Mouse (Mus musculus) hindbrain, postnatal 0 days (tissue): ENCODE measurements around the gene Myrip. TPM values are rescaled to one million over a fixed set of nuclear protein-coding genes. Genes with fewer than 3 reads are reported as not detected.
A peak's percentile ranks its signal among the peaks of the same experiment; 100 is the strongest.

Source experiments
- ATAC-seq: fragments of 200-750 bp; cut with Nextera tagmentation; 2 replicates; pipeline ENCODE4 v1.8.0; 2017; ENCODE audit warnings: mild to moderate bottlenecking, moderate TSS enrichment, moderate library complexity
- DNase-seq: peaks from one replicate; pipeline ENCODE4 v3.0.0-alpha.2; 2015; ENCODE audit warnings: low spot score
- H3K27ac ChIP-seq: fragments of 300-500 bp; sonication (generic); 2 replicates; pipeline ENCODE4 v1.5.1; 2014; ENCODE audit warnings: mild to moderate bottlenecking
- H3K27me3 ChIP-seq: fragments of 300-500 bp; sonication (generic); 2 replicates; pipeline ENCODE4 v1.6.1; 2014; ENCODE audit warnings: low read length, mixed read lengths; ENCODE audit not compliant: insufficient read depth
- H3K36me3 ChIP-seq: fragments of 300-500 bp; sonication (generic); 2 replicates; pipeline ENCODE4 v1.6.1; 2014; ENCODE audit warnings: low read length, mixed read lengths; ENCODE audit not compliant: insufficient read depth
- H3K4me1 ChIP-seq: fragments of 300-500 bp; sonication (generic); 2 replicates; pipeline ENCODE4 v1.6.1; 2014; ENCODE audit warnings: antibody characterized with exemption, low read length, mixed read lengths; ENCODE audit not compliant: insufficient read depth
- H3K4me2 ChIP-seq: fragments of 300-500 bp; sonication (generic); 2 replicates; pipeline ENCODE4 v1.6.1; 2014; ENCODE audit warnings: low read depth, mild to moderate bottlenecking, low read length, moderate library complexity, mixed read lengths
- H3K4me3 ChIP-seq: fragments of 300-500 bp; sonication (generic); 2 replicates; pipeline ENCODE4 v1.5.1; 2014; ENCODE audit warnings: low read length
- H3K9ac ChIP-seq: fragments of 300-500 bp; sonication (generic); replicated peaks from 2 replicates; pipeline ENCODE4 v1.6.1; 2014; ENCODE audit warnings: mild to moderate bottlenecking, low read length, moderate library complexity, mixed read lengths
- H3K9me3 ChIP-seq: fragments of 300-500 bp; sonication (generic); 2 replicates; pipeline ENCODE4 v1.6.1; 2016; ENCODE audit warnings: low read length, mixed read lengths
- CTCF ChIP-seq: IDR thresholded peaks from 2 replicates; pipeline ENCODE4 v1.5.1; 2016; ENCODE audit warnings: antibody characterized with exemption, control low read depth, low read depth
- WGBS: fragments of 180-500 bp; shearing (Covaris S2); extraction: QIAGEN DNeasy Blood & Tissue Kit; methylation state at CpG from one replicate; pipeline ENCODE4 v1.1.7; 2014; 5-methylcytosine and 5-hydroxymethylcytosine counted together
- polyA plus RNA-seq: library from polyadenylated mRNA; unstranded; fragments of >200 nt; fragmentation: Nextera tagmentation; extraction: Ambion mirVana; gene quantifications from 2 replicates; pipeline ENCODE4 v1.2.1, GENCODE M21; 2015
- total RNA-seq: library from RNA; depleted of rRNA; stranded (reverse); fragments of >200 nt; gene quantifications from 2 replicates; pipeline ENCODE4 v1.2.3, GENCODE M21; 2014

Gene Myrip
- total and polyA plus RNA-seq, 2 experiments from 2014 or later, result 7.5 to 22.8 TPM

DNA sequence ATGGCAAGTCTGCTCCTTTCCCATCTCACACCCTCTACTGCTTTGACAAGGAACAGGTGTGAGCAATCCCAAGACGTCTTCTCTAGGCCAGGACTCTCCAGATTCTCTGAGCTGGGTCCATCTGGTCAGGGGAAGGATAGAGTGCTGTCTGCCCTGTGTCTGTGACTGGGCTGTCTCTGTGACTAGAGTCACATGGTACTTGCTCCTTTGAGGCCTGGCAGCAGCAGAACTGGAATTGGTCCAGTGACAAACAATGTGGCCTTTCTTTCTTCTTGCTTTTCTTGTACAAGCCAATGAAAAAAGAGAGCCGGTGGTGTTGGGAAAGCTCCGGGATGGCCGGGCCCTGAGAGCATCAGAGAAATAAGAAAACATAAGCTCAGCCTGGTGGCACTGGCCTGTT, 47.8 kb downstream of the Myrip start:
- no peaks in the 10 kb centered on the region for H3K27me3 ChIP-seq
- 15% methylated on average over 4 of the region's 4 CpGs for WGBS
- peak; percentile 89 for ATAC-seq

DNA sequence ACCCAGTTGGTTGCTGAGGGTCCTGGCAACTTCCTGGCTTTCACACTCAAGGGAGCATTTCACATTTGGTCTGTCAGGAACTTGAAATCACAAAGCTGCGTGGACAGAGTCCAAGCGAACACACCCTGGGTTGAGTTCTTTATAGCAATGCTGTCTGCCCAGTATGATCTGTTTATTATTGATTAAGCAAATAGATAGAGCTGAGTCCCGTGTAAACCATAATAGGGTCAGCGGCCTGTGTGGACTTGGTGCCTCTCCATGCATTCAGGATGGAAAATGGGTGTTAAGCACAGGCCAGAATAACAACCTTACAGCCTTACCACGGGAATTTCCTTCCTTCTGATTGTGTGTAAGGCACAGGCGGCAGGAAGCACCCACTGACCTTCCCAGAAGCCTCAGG, 49.0 kb downstream of the Myrip start:
- H3K27ac ChIP-seq, result 0 out of 2 replicates have a peak overlapping the region, but pooled peaks have one; percentile 72
- H3K9me3 ChIP-seq, result no peaks in the 10 kb centered on the region

More for the DNA sequence above, 47.8 kb downstream of the Myrip start:
- Histone ChIP-seq H3K36me3 (no peaks in the 10 kb centered on the region), H3K4me1 (no peaks in the 10 kb centered on the region), H3K4me3 (no peak overlapping the region), H3K27ac (peak overlapping the region; percentile 72), H3K9me3 (no peaks in the 10 kb centered on the region), H3K9ac (no peak overlapping the region), H3K4me2 (no peak overlapping the region)
- no peak for TF ChIP-seq CTCF
- peak; percentile 78 for DNase-seq

DNA sequence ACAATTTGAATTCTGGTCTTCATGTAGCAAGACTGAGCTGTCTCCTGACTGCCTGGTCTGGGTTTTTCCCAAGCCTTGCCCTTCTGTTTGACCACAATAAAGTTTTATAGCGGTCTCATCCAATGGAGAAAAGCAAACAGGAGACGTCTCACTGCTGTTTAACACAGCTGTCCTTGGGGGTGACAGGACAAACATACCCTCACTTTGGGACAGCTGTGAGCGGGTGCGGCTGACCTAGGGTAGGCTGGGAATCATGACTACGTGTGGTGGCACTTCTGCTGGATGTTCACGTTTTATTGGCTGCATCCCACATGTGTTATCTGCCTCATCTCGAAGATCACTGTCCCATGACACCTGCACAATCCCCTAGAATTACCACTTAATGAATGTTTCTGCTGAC, 49.7 kb downstream of the Myrip start:
- no peak for ATAC-seq

More for the DNA sequence above, 49.0 kb downstream of the Myrip start:
- H3K4me2 ChIP-seq, result no peak overlapping the region
- DNase-seq (peak; percentile 12), ATAC-seq (no peak)
- no peak overlapping the region for H3K9ac ChIP-seq
- H3K4me1 ChIP-seq, result no peaks in the 10 kb centered on the region
- no peak for TF ChIP-seq CTCF
- H3K36me3 ChIP-seq, result no peaks in the 10 kb centered on the region
- no peak overlapping the region for H3K4me3 ChIP-seq
- no peaks in the 10 kb centered on the region for H3K27me3 ChIP-seq
- WGBS, result 61% methylated on average over 6 of the region's 6 CpGs

DNA sequence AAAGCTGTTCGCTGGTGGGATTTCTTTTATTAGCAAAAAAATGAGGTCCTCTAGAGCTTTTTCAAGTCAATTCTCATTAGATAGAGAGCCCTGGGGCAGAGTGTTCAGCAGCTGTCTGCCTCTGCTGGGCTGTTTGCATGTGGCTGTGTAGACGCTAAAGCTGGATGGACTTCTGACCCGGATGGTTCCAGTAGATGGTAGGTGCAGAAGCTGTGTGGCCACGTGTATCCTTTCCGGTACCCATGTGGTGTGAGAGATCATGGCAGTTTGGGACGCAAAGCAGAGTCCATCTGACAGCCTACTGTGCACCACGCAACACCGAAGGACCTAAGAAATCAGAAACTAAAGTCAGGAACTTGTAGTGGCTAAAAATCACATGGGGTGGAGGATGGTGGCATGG, 50.2 kb downstream of the Myrip start:
- Histone ChIP-seq H3K36me3 (no peaks in the 10 kb centered on the region), H3K9ac (no peak overlapping the region), H3K4me3 (no peak overlapping the region), H3K9me3 (no peaks in the 10 kb centered on the region), H3K4me1 (no peaks in the 10 kb centered on the region), H3K4me2 (no peak overlapping the region), H3K27me3 (no peaks in the 10 kb centered on the region), H3K27ac (no peak overlapping the region)
- ATAC-seq (no peak), DNase-seq (no peak)
- no peak for TF ChIP-seq CTCF
- WGBS, result 86% methylated on average over 8 of the region's 8 CpGs

More for the DNA sequence above, 49.7 kb downstream of the Myrip start:
- 73% methylated on average over 7 of the region's 7 CpGs for WGBS
- Histone ChIP-seq H3K4me3 (no peak overlapping the region), H3K4me2 (no peak overlapping the region), H3K36me3 (no peaks in the 10 kb centered on the region), H3K9me3 (no peaks in the 10 kb centered on the region), H3K27me3 (no peaks in the 10 kb centered on the region), H3K27ac (no peak overlapping the region), H3K9ac (no peak overlapping the region), H3K4me1 (no peaks in the 10 kb centered on the region)
- no peak for TF ChIP-seq CTCF
- no peak for DNase-seq

DNA sequence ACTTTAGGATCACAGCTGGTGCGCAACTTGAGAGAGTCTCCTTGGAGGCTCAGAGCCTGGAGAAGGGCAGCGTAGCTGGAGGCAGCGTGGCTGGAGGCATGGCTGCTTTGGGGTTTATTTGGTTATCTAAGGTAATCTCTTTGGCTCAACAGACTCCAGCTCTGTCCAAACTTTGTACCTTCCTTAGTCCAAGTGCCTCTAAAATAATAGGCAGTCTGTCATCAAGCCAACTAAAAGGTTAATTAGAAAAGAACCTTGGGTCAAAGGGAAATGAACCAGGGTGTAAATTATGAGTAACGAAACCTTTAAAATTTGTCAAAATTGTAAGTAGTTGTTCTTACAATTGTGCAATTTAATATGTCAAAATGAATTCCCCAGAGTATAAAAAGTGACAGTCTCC, 51.7 kb downstream of the Myrip start:
- TF ChIP-seq CTCF, result no peak
- no peaks in the 10 kb centered on the region; the same call in 1 of the 2 replicates for H3K36me3 ChIP-seq
- no peaks in the 10 kb centered on the region for H3K9me3 ChIP-seq
- no peaks in the 10 kb centered on the region for H3K27me3 ChIP-seq
- no peak overlapping the region for H3K4me2 ChIP-seq
- no peak for DNase-seq
- ATAC-seq, result no peak
- WGBS, result 92% methylated on average over 4 of the region's 4 CpGs
- no peak overlapping the region for H3K4me3 ChIP-seq
- H3K9ac ChIP-seq, result no peak overlapping the region
- H3K4me1 ChIP-seq, result no peaks in the 10 kb centered on the region
- no peak overlapping the region for H3K27ac ChIP-seq

DNA sequence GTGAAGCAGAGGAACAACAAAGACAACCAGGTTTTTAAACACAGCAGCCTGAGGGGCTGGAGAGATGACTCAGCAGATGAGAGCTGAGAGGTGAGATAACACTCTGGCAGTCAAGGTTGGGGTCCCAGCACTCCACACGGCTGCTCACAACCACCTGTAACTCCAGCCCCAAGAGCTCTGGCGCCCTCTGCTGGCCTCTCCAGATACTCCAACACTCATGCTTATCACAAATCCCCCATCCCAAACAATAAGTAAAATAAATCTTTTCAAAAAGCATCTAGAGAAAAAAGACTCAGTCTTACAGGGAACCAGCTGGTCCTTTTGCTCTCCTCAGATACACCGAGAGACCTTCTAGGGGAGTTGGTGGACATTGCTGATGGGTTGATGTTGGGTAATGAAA, 52.7 kb downstream of the Myrip start:
- Histone ChIP-seq H3K9ac (no peak overlapping the region), H3K9me3 (no peaks in the 10 kb centered on the region), H3K36me3 (no peaks in the 10 kb centered on the region; the same call in 1 of the 2 replicates), H3K4me1 (no peaks in the 10 kb centered on the region), H3K4me2 (no peak overlapping the region), H3K27ac (no peak overlapping the region), H3K4me3 (no peak overlapping the region), H3K27me3 (no peaks in the 10 kb centered on the region)
- 83% methylated on average over 3 of the region's 3 CpGs for WGBS
- no peak for ATAC-seq
- peak; percentile 19; the same call in 1 of the 2 replicates for TF ChIP-seq CTCF
- no peak for DNase-seq

DNA sequence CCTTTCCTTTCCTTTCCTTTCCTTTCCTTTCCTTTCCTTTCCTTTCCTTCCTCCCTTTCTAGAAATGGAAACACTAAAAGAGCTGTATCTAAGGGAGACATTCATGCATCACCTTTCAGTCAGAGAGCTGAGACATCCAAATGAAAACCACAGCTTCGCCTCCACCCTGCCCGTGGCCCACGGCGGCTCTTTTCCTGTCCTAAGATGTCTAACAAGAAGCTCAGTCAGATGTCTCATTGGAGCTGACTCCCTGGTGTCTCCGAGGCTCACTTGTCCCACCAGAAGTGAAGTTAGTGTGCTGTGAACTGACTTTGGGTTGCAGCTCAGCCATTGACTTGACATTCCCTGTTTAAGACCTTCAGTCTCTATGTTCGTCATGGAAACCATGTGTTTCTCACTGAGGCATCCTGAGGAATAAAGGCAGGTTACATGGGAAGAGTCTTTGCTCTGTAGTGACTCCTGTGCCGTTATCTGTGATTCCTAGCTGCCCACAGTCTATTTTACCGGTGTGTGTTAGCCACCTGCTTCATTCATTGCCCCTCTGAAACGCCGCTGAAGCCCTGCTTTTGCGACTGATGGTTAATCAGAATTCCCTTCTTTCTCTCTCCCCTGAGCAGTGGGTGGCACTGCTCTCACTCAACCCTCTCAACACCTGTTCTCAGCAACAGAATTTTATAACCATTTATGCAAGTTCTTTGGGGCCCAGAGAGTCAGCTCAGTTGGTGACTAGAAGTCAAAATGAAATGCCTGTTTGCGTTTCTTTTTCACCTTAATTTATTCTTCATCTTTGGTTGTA, 53.4 kb downstream of the Myrip start:
- H3K27ac ChIP-seq, result no peak overlapping the region; the same call in 1 of the 2 replicates
- no peaks in the 10 kb centered on the region for H3K9me3 ChIP-seq
- WGBS, result 81% methylated on average over 12 of the region's 12 CpGs
- no peak for DNase-seq
- no peak for ATAC-seq
- H3K36me3 ChIP-seq, result no peaks in the 10 kb centered on the region; the same call in 1 of the 2 replicates
- H3K4me2 ChIP-seq, result no peak overlapping the region
- no peak for TF ChIP-seq CTCF
- no peaks in the 10 kb centered on the region for H3K4me1 ChIP-seq
- no peak overlapping the region for H3K4me3 ChIP-seq
- no peaks in the 10 kb centered on the region for H3K27me3 ChIP-seq
- no peak overlapping the region for H3K9ac ChIP-seq
